Mouse (Mus musculus) CH12.LX (cell line): ENCODE measurements around the gene Ghrl. TPM values are rescaled to one million over a fixed set of nuclear protein-coding genes. Genes with fewer than 3 reads are reported as not detected.

Experiments
- DNase-seq: peaks from one replicate; pipeline ENCODE4 v3.0.0-alpha.2; 2013; ENCODE audit errors: extremely low read depth
- H3K27ac ChIP-seq: 2 replicates; pipeline ENCODE4 v1.5.1; 2012; ENCODE audit warnings: low read depth, mild to moderate bottlenecking, control low read depth, moderate library complexity; ENCODE audit not compliant: insufficient read depth
- H3K27me3 ChIP-seq: replicated peaks from 2 replicates; pipeline ENCODE3; 2012; ENCODE audit warnings: inconsistent platforms
- H3K36me3 ChIP-seq, 2 experiments: replicated peaks in 1 of 2; 2 replicates each; pipeline versions ENCODE3 to v1.6.1; 2012; ENCODE audit warnings: inconsistent platforms in 1 of 2, low read length in 1 of 2, mild to moderate bottlenecking in 1 of 2, mixed read lengths in 1 of 2, moderate library complexity in 1 of 2; ENCODE audit not compliant: control insufficient read depth in 1 of 2, insufficient read depth in 1 of 2
- H3K4me1 ChIP-seq, 2 experiments: 2 replicates each; pipeline ENCODE4 v1.6.1; 2012; ENCODE audit warnings: inconsistent platforms in 1 of 2, moderate library complexity in 1 of 2; ENCODE audit not compliant: insufficient read depth in 2 of 2, control insufficient read depth in 1 of 2
- H3K4me2 ChIP-seq: 2 replicates; pipeline ENCODE4 v1.6.1; 2012; ENCODE audit warnings: low read depth, mild to moderate bottlenecking, control low read depth; ENCODE audit not compliant: poor library complexity, insufficient read depth, severe bottlenecking
- H3K4me3 ChIP-seq, 3 experiments: fragments of 150-350 bp in 1 of 3; sonication (generic) in 1 of 3; replicated peaks in 1 of 3; 2 replicates each; pipeline versions ENCODE3 to v1.5.1; 2011 to 2012; ENCODE audit warnings: low read depth in 2 of 3, low read length in 2 of 3, mild to moderate bottlenecking in 2 of 3, moderate library complexity in 2 of 3, control low read depth in 1 of 3, improper control_type of control experiment in 1 of 3, inconsistent platforms in 1 of 3, mixed read lengths in 1 of 3; ENCODE audit not compliant: poor library complexity in 1 of 3
- H3K79me2 ChIP-seq: replicated peaks from 2 replicates; pipeline ENCODE4 v1.6.1; 2012; ENCODE audit warnings: mild to moderate bottlenecking, moderate library complexity; ENCODE audit not compliant: control insufficient read depth, poor library complexity, insufficient read depth, severe bottlenecking; ENCODE audit errors: extremely low read depth
- H3K9ac ChIP-seq: 2 replicates; pipeline ENCODE4 v1.6.1; 2012; ENCODE audit warnings: low read depth, mild to moderate bottlenecking, control low read depth, moderate library complexity; ENCODE audit not compliant: insufficient read depth
- H3K9me3 ChIP-seq: replicated peaks from 2 replicates; pipeline ENCODE3; 2012; ENCODE audit warnings: low read length, inconsistent platforms, mixed read lengths
- BHLHE40 ChIP-seq: IDR thresholded peaks from 2 replicates; pipeline ENCODE4 v1.6.1; 2011; ENCODE audit warnings: mild to moderate bottlenecking, low read depth, low read length, improper control_type of control experiment
- CHD1 ChIP-seq: IDR thresholded peaks from 2 replicates; pipeline ENCODE4 v1.6.1; 2012; ENCODE audit warnings: low read depth, low read length, improper control_type of control experiment, inconsistent platforms
- CHD2 ChIP-seq: IDR thresholded peaks from 2 replicates; pipeline ENCODE4 v1.6.1; 2011; ENCODE audit warnings: low read length, improper control_type of control experiment
- CTCF ChIP-seq, 2 experiments: IDR thresholded peaks in 1 of 2; conservative IDR thresholded peaks in 1 of 2; 2 replicates each; pipeline ENCODE4 v1.5.1; 2011 to 2012; ENCODE audit warnings: low read depth in 2 of 2, low read length in 2 of 2, improper control_type of control experiment in 1 of 2, inconsistent platforms in 1 of 2, mild to moderate bottlenecking in 1 of 2, moderate library complexity in 1 of 2
- E2F4 ChIP-seq: IDR thresholded peaks from 2 replicates; pipeline ENCODE4 v1.6.1; 2011; ENCODE audit warnings: low read depth, low read length, improper control_type of control experiment; ENCODE audit not compliant: insufficient replicate concordance
- ELF1 ChIP-seq: IDR thresholded peaks from 2 replicates; pipeline ENCODE4 v1.6.1; 2014; ENCODE audit warnings: low read depth, mild to moderate bottlenecking, inconsistent platforms, low read length, improper control_type of control experiment
- EP300 ChIP-seq: IDR thresholded peaks from 2 replicates; pipeline ENCODE4 v1.6.1; 2011; ENCODE audit warnings: low read length, improper control_type of control experiment
- ETS1 ChIP-seq: conservative IDR thresholded peaks from 2 replicates; pipeline ENCODE4 v1.6.1; 2012; ENCODE audit warnings: low read depth, mild to moderate bottlenecking, inconsistent platforms, low read length, improper control_type of control experiment, moderate library complexity
- GABPA ChIP-seq: IDR thresholded peaks from 2 replicates; pipeline ENCODE4 v1.6.1; 2012; ENCODE audit warnings: low read depth, low read length, improper control_type of control experiment, inconsistent platforms; ENCODE audit not compliant: insufficient replicate concordance
- HCFC1 ChIP-seq: IDR thresholded peaks from 2 replicates; pipeline ENCODE4 v1.6.1; 2012; ENCODE audit warnings: low read depth, mild to moderate bottlenecking, inconsistent platforms, low read length, improper control_type of control experiment
- IRF4 ChIP-seq: IDR thresholded peaks from 2 replicates; pipeline ENCODE4 v1.6.1; 2014; ENCODE audit warnings: low read depth, mild to moderate bottlenecking, inconsistent platforms, low read length, improper control_type of control experiment
- JUN ChIP-seq: IDR thresholded peaks from 2 replicates; pipeline ENCODE4 v1.6.1; 2011; ENCODE audit warnings: low read depth, mild to moderate bottlenecking, low read length, improper control_type of control experiment, moderate library complexity; ENCODE audit not compliant: insufficient read depth
- JUND ChIP-seq: conservative IDR thresholded peaks from 2 replicates; pipeline ENCODE4 v1.6.1; 2011; ENCODE audit warnings: low read depth, low read length, improper control_type of control experiment
- KAT2A ChIP-seq: IDR thresholded peaks from 2 replicates; pipeline ENCODE4 v1.6.1; 2012; ENCODE audit warnings: low read length, improper control_type of control experiment, inconsistent platforms; ENCODE audit not compliant: insufficient replicate concordance
- MAFK ChIP-seq: IDR thresholded peaks from 2 replicates; pipeline ENCODE4 v1.6.1; 2011; ENCODE audit warnings: low read length, improper control_type of control experiment; ENCODE audit not compliant: insufficient replicate concordance
- MAX ChIP-seq: IDR thresholded peaks from 2 replicates; pipeline ENCODE4 v1.6.1; 2011; ENCODE audit warnings: low read length, improper control_type of control experiment
- MAZ ChIP-seq: IDR thresholded peaks from 2 replicates; pipeline ENCODE4 v1.6.1; 2012; ENCODE audit warnings: low read depth, mild to moderate bottlenecking, inconsistent platforms, low read length, improper control_type of control experiment, moderate library complexity
- MEF2A ChIP-seq: IDR thresholded peaks from 2 replicates; pipeline ENCODE4 v1.6.1; 2014; ENCODE audit warnings: low read depth, mild to moderate bottlenecking, inconsistent platforms, low read length, improper control_type of control experiment, borderline replicate concordance
- MXI1 ChIP-seq: IDR thresholded peaks from 2 replicates; pipeline ENCODE4 v1.6.1; 2011; ENCODE audit warnings: mild to moderate bottlenecking, low read depth, low read length, improper control_type of control experiment
- MYC ChIP-seq: IDR thresholded peaks from 2 replicates; pipeline ENCODE4 v1.6.1; 2011; ENCODE audit warnings: low read depth, mild to moderate bottlenecking, improper control_type of control experiment, low read length
- NELFE ChIP-seq: IDR thresholded peaks from 2 replicates; pipeline ENCODE4 v1.6.1; 2011; ENCODE audit warnings: low read depth, low read length, improper control_type of control experiment
- NRF1 ChIP-seq: IDR thresholded peaks from 2 replicates; pipeline ENCODE4 v1.6.1; 2014; ENCODE audit warnings: low read depth, mild to moderate bottlenecking, inconsistent platforms, low read length, improper control_type of control experiment, moderate library complexity
- PAX5 ChIP-seq: IDR thresholded peaks from 2 replicates; pipeline ENCODE4 v1.6.1; 2012; ENCODE audit warnings: low read length, inconsistent platforms, mixed read lengths
- POLR2A ChIP-seq: IDR thresholded peaks from 2 replicates; pipeline ENCODE4 v1.6.1; 2011; ENCODE audit warnings: low read depth, mild to moderate bottlenecking, improper control_type of control experiment, low read length
- POLR2AphosphoS2 ChIP-seq: IDR thresholded peaks from 2 replicates; pipeline ENCODE4 v1.6.1; 2011; ENCODE audit warnings: low read depth, low read length, improper control_type of control experiment
- RAD21 ChIP-seq: IDR thresholded peaks from 2 replicates; pipeline ENCODE4 v1.6.1; 2011; ENCODE audit warnings: low read depth, mild to moderate bottlenecking, low read length, improper control_type of control experiment, moderate library complexity
- RCOR1 ChIP-seq: conservative IDR thresholded peaks from 2 replicates; pipeline ENCODE4 v1.6.1; 2012; ENCODE audit warnings: low read depth, mild to moderate bottlenecking, inconsistent platforms, low read length, improper control_type of control experiment
- SIN3A ChIP-seq: IDR thresholded peaks from 2 replicates; pipeline ENCODE4 v1.6.1; 2012; ENCODE audit warnings: low read length, improper control_type of control experiment, inconsistent platforms
- SMC3 ChIP-seq: IDR thresholded peaks from 2 replicates; pipeline ENCODE4 v1.6.1; 2011; ENCODE audit warnings: low read depth, low read length, improper control_type of control experiment
- TBP ChIP-seq: conservative IDR thresholded peaks from 2 replicates; pipeline ENCODE4 v1.6.1; 2011; ENCODE audit warnings: low read depth, low read length, improper control_type of control experiment
- TCF12 ChIP-seq: IDR thresholded peaks from 2 replicates; pipeline ENCODE4 v1.6.1; 2014; ENCODE audit warnings: low read depth, mild to moderate bottlenecking, inconsistent platforms, low read length, improper control_type of control experiment
- UBTF ChIP-seq: IDR thresholded peaks from 2 replicates; pipeline ENCODE4 v1.6.1; 2012; ENCODE audit warnings: low read depth, mild to moderate bottlenecking, inconsistent platforms, low read length, improper control_type of control experiment, moderate library complexity
- USF1 ChIP-seq: IDR thresholded peaks from 2 replicates; pipeline ENCODE4 v1.6.1; 2014; ENCODE audit warnings: low read depth, mild to moderate bottlenecking, inconsistent platforms, low read length, improper control_type of control experiment
- USF2 ChIP-seq: conservative IDR thresholded peaks from 2 replicates; pipeline ENCODE4 v1.6.1; 2011; ENCODE audit warnings: low read depth, low read length, improper control_type of control experiment
- ZC3H11A ChIP-seq: IDR thresholded peaks from 2 replicates; pipeline ENCODE4 v1.6.1; 2012; ENCODE audit warnings: low read depth, mild to moderate bottlenecking, inconsistent platforms, low read length, improper control_type of control experiment
- ZKSCAN1 ChIP-seq: IDR thresholded peaks from 2 replicates; pipeline ENCODE4 v1.6.1; 2012; ENCODE audit warnings: low read depth, inconsistent platforms, low read length, improper control_type of control experiment, borderline replicate concordance
- ZMIZ1 ChIP-seq: IDR thresholded peaks from 2 replicates; pipeline ENCODE4 v1.6.1; 2012; ENCODE audit warnings: low read depth, mild to moderate bottlenecking, inconsistent platforms, low read length, improper control_type of control experiment
- ZNF384 ChIP-seq: IDR thresholded peaks from 2 replicates; pipeline ENCODE4 v1.6.1; 2012; ENCODE audit warnings: low read depth, low read length, improper control_type of control experiment, inconsistent platforms
- dilution Hi-C: fragments of 300-500 bp; cut with MboI; formaldehyde crosslinking; loops from 2 replicates; pipeline ENCODE4 v1.14.3; 2020; ENCODE audit warnings: low sequenced_read_pairs; ENCODE audit not compliant: extremely low pct_unique_long_range_greater_than_20kb, extremely low pct_ligation_motif_present
- in situ Hi-C: fragments of 300-500 bp; cut with MboI; formaldehyde crosslinking; loops from 3 replicates; pipeline ENCODE4 v1.14.3; 2019; ENCODE audit warnings: low sequenced_read_pairs, low pct_ligation_motif_present, low pct_unique_long_range_greater_than_20kb, mixed read lengths
- polyA plus RNA-seq: library from polyadenylated mRNA; unstranded; fragments of >175 nt; gene quantifications from 2 replicates; pipeline ENCODE4 v1.2.1, GENCODE M21; 2012; ENCODE audit warnings: low read depth; ENCODE audit not compliant: insufficient read length
- total RNA-seq, 2 experiments: library from RNA; depleted of rRNA; stranded (reverse); fragments of 300-350 nt in 1 of 2; fragments of >200 nt in 1 of 2; gene quantifications; 2 replicates each; pipeline ENCODE4 v1.2.3; 2012 to 2014

Gene Ghrl
- total and polyA plus RNA-seq, 3 experiments = 2.6 TPM; not detected in 2

- Histone ChIP-seq H3K27ac (peak overlapping the region; percentile 99), H3K27me3 (no peaks in the 10 kb centered on the region), H3K4me3 (peak overlapping the region; percentile 51 to 71 (median 58)), H3K36me3 (peaks cover 44 to 66% of the 10 kb centered on the region in 2 experiments), H3K9ac (peak overlapping the region; percentile 89), H3K79me2 (peaks cover 37% of the 10 kb centered on the region), H3K4me1 (peaks cover 31 to 67% of the 10 kb centered on the region in 2 experiments), H3K4me2 (peak overlapping the region; percentile 65), H3K9me3 (peaks cover 8% of the 10 kb centered on the region)
- in situ Hi-C loops = no loop called here
- peak; percentile 93 for DNase-seq
- dilution Hi-C loops = no loop called here
- TF ChIP-seq ZMIZ1 (peak; percentile 56), MEF2A (peak; percentile 88), PAX5 (no peak), MXI1 (peak; percentile 57), SMC3 (no peak), JUN (no peak), CTCF (conservative IDR thresholded peaks at IDR 0.05 in 1 of 2, IDR thresholded peaks at IDR 0.05 in 1 of 2; ENCODE audit: low read depth in 2 of 2, low read length in 2 of 2) (no peak), RCOR1 (peak; percentile 89), POLR2AphosphoS2 (no peak), USF2 (peak; percentile 88), HCFC1 (peak; percentile 58), MAFK (0 out of 2 replicates have a peak, but pooled peaks have one; percentile 29), TBP (peak; percentile 88), ETS1 (peak; percentile 97), USF1 (peak; percentile 93), ZNF384 (peak; percentile 55), TCF12 (peak; percentile 96), EP300 (peak; percentile 79), E2F4 (no peak), BHLHE40 (peak; percentile 96), NRF1 (0 out of 2 replicates have a peak, but pooled peaks have one; percentile 34), IRF4 (peak; percentile 82), MYC (peak; percentile 71), SIN3A (peak; percentile 98), RAD21 (no peak), KAT2A (no peak), NELFE (peak; percentile 33; the same call in 1 of the 2 replicates), CHD2 (peak; percentile 87), CHD1 (peak; percentile 67), GABPA (no peak), MAZ (peak; percentile 85), JUND (no peak; the same call in 1 of the 2 replicates), POLR2A (peak; percentile 75), ZC3H11A (no peak), MAX (peak; percentile 95), ELF1 (peak; percentile 97), UBTF (peak; percentile 71; the same call in 1 of the 2 replicates), ZKSCAN1 (no peak)
Observed at GRCm38 (mm10) chr6:113669821-113670220, 49.9 kb downstream of the Ghrl start.
